Mouse (Mus musculus) kidney, adult 2 months (tissue): ENCODE measurements at regions not wholly inside any gene's neighbourhood (a gene's known extent, or its start where the extent isn't known, plus 50 kb on each side); places are given as distances from the start of the nearest gene placed in this dataset.

Source experiments
- CTCF ChIP-seq: fragments of 200-500 bp; conservative IDR thresholded peaks from 2 replicates; pipeline ENCODE4 v1.5.1; 2011; ENCODE audit warnings: low read depth, mild to moderate bottlenecking, control low read depth, low read length, moderate library complexity, mixed read lengths; ENCODE audit not compliant: insufficient read depth, insufficient read length
- POLR2A ChIP-seq: fragments of 200-500 bp; IDR thresholded peaks from one replicate; pipeline ENCODE4 v1.6.1; 2011; ENCODE audit warnings: low read depth, low read length, control low read depth

- TF ChIP-seq CTCF (no peak), POLR2A (no peak)
Measured at GRCm38 (mm10) chr12:12812873-12813272, 128.8 kb downstream of the Mycn start.
